12 mouse cellular contexts compared by ENCODE assay signal in genomic region chr3:38939573-38939972, GRCm38 (mm10). TPM values are rescaled to one million over a fixed set of nuclear protein-coding genes. Genes with fewer than 3 reads are reported as not detected.
A peak's percentile ranks its signal among the peaks of the same experiment; 100 is the strongest.
DNase-seq lines count a peak whose midpoint lies in the region; ATAC-seq and TF ChIP-seq lines count a peak whose summit lies in the region.
"Had no signal": no experiment of that assay in that cellular context is flagged by ENCODE, and none has a peak within 500 bp of the region (broad histone marks: within the 10 kb centered on the region; RNA-seq: fewer than 3 reads in every experiment).

No protein-coding gene starts in this region.

- H3K27me3 ChIP-seq in midbrain, embryonic 12.5 days: no peaks in the 10 kb centered on the region
- no peaks in the 10 kb centered on the region for H3K27me3 ChIP-seq in midbrain, postnatal 0 days (ENCODE audit: insufficient read depth, low read length)
- H3K27me3 ChIP-seq: liver, embryonic 12.5 days had no signal

- no peak overlapping the region for H3K4me3 ChIP-seq in midbrain, embryonic 12.5 days
- no peak overlapping the region for H3K4me3 ChIP-seq in midbrain, postnatal 0 days (ENCODE audit: low read depth, low read length)
- H3K4me3 ChIP-seq: liver, embryonic 12.5 days had no signal

- H3K4me2 ChIP-seq in midbrain, embryonic 12.5 days (replicated peaks): no peak overlapping the region
- H3K4me2 ChIP-seq in midbrain, postnatal 0 days (ENCODE audit: low read depth, low read length, poor library complexity, severe bottlenecking): no peak overlapping the region
- H3K4me2 ChIP-seq: liver, embryonic 12.5 days had no signal

- no peaks in the 10 kb centered on the region for H3K9me3 ChIP-seq in midbrain, embryonic 12.5 days
- no peaks in the 10 kb centered on the region for H3K9me3 ChIP-seq in midbrain, postnatal 0 days (ENCODE audit: low read length)
- H3K9me3 ChIP-seq: liver, embryonic 12.5 days had no signal

- 9% methylated on average over 3 of the region's 3 CpGs for WGBS in midbrain, embryonic 12.5 days
- WGBS in midbrain, postnatal 0 days: 25% methylated on average over 3 of the region's 3 CpGs

- no peak overlapping the region for H3K9ac ChIP-seq in midbrain, embryonic 12.5 days (replicated peaks)
- no peak overlapping the region for H3K9ac ChIP-seq in midbrain, postnatal 0 days (replicated peaks; ENCODE audit: low read length, poor library complexity, severe bottlenecking)
- H3K9ac ChIP-seq: liver, embryonic 12.5 days had no signal

- peak; percentile 19 for DNase-seq in adrenal gland, postnatal 14 days
- no peak for DNase-seq in adrenal gland, postnatal 10 days
- peak; percentile 36 for DNase-seq in heart, adult 8-10 months (ENCODE audit: low spot score)
- DNase-seq in heart, postnatal 25 days (ENCODE audit: low spot score): no peak
- no peak for DNase-seq in midbrain, postnatal 0 days (ENCODE audit: low spot score)
- peak; percentile 32 for DNase-seq in lung, postnatal 36 days
- no peak for DNase-seq in layer of hippocampus, adult 11-12 months (ENCODE audit: low spot score)
- DNase-seq: gastrocnemius, postnatal 25 days had no signal

- TF ChIP-seq CTCF in midbrain, postnatal 0 days (IDR thresholded peaks at IDR 0.05): no peak

- peak; percentile 65; the same call in 1 of the 2 replicates for ATAC-seq in midbrain, embryonic 12.5 days (ENCODE audit: low FRiP score, low read depth)
- ATAC-seq in midbrain, postnatal 0 days (ENCODE audit: low FRiP score): no peak
- ATAC-seq: activated CD4-positive, CD25-positive, alpha-beta regulatory T cell, adult 4 months; liver, embryonic 12.5 days had no signal

- H3K36me3 ChIP-seq in midbrain, embryonic 12.5 days: peaks cover 7% of the 10 kb centered on the region; the same call in 1 of the 2 replicates
- H3K36me3 ChIP-seq in midbrain, postnatal 0 days (ENCODE audit: insufficient read depth, low read length): no peaks in the 10 kb centered on the region
- H3K36me3 ChIP-seq: liver, embryonic 12.5 days had no signal

- intact Hi-C loops in heart, postnatal 25 days (cut with DNase I): loop anchor here (5.0 kb wide), 2 partner anchors 52 to 278 kb away; partner anchors contain the start of gene Fat4

- H3K4me1 ChIP-seq in midbrain, embryonic 12.5 days: peaks cover 16% of the 10 kb centered on the region
- H3K4me1 ChIP-seq in midbrain, postnatal 0 days (ENCODE audit: insufficient read depth, low read length): 0 out of 2 replicates have a peak, but pooled peaks cover 2% of the 10 kb centered on the region
- H3K4me1 ChIP-seq: liver, embryonic 12.5 days had no signal

- H3K27ac ChIP-seq in midbrain, embryonic 12.5 days (replicated peaks): peak overlapping the region; percentile 11; the same call in 1 of the 2 replicates
- H3K27ac ChIP-seq in midbrain, postnatal 0 days (ENCODE audit: low read depth, low read length): no peak overlapping the region
- H3K27ac ChIP-seq: liver, embryonic 12.5 days had no signal

RNA-seq across cellular contexts. Expression of gene Fat4, which starts 52.8 kb away (rescaled TPM):
- total RNA-seq in adrenal gland, postnatal 14 days (2021): 17.3 and 18.7 TPM in 2 replicates
- total RNA-seq in adrenal gland, postnatal 10 days (2021): 10 to 100 TPM; 15.7 to 24.8 TPM
- total RNA-seq in heart, adult 8-10 months (2022): 1 to 10 TPM; 4.9 to 5.9 (median 5.5) TPM
- 1 to 10 TPM; 6.3 to 7.4 TPM for total RNA-seq in heart, postnatal 25 days (2021)
- 11.2 and 14.7 TPM in 2 replicates for polyA plus RNA-seq in midbrain, embryonic 12.5 days (2016; fragmentation: Nextera tagmentation; extraction: Ambion mirVana)
- total RNA-seq in midbrain, postnatal 0 days (2014; rRNA removed): 79.1 and 91.4 TPM in 2 replicates
- 4.0 and 5.0 TPM in 2 replicates for polyA plus RNA-seq in midbrain, postnatal 0 days (2015; fragmentation: Nextera tagmentation; extraction: Ambion mirVana)
- total RNA-seq: megakaryocyte progenitor cell, adult 5-6 weeks had no signal
- polyA plus RNA-seq: activated CD4-positive, CD25-positive, alpha-beta regulatory T cell, adult 4 months had no signal

Comparison
In these comparisons a context has a peak if more than half of its experiments do, and no peak if none do; other contexts are left out.
1. DNase-seq: peak in adrenal gland, postnatal 14 days (single experiment), heart, adult 8-10 months (single experiment) and lung, postnatal 36 days (single experiment); none in adrenal gland, postnatal 10 days (single experiment), heart, postnatal 25 days (single experiment), midbrain, postnatal 0 days (single experiment) and layer of hippocampus, adult 11-12 months (single experiment).